Comparison of ENCODE assay signal across 17 mouse cellular contexts in genomic region chr15:63924484-63924883, GRCm38 (mm10). TPM values are rescaled to one million over a fixed set of nuclear protein-coding genes. Genes with fewer than 3 reads are reported as not detected.
DNase-seq lines count a peak whose midpoint lies in the region; ATAC-seq and TF ChIP-seq lines count a peak whose summit lies in the region.
"Had no signal": no experiment of that assay in that cellular context is flagged by ENCODE, and none has a peak within 500 bp of the region (broad histone marks: within the 10 kb centered on the region; RNA-seq: fewer than 3 reads in every experiment).

No protein-coding gene starts in this region.

- H3K4me3 ChIP-seq in hindbrain, postnatal 0 days (ENCODE audit: low read length), result no peak overlapping the region
- H3K4me3 ChIP-seq in hindbrain, embryonic 14.5 days (replicated peaks; ENCODE audit: low read length), result no peak overlapping the region
- no peak overlapping the region for H3K4me3 ChIP-seq in midbrain, embryonic 16.5 days (ENCODE audit: low read depth, low read length)
- no peak overlapping the region for H3K4me3 ChIP-seq in midbrain, embryonic 15.5 days
- H3K4me3 ChIP-seq in stomach, postnatal 0 days (ENCODE audit: low read depth, low read length), result no peak overlapping the region
- H3K4me3 ChIP-seq: heart, embryonic 13.5 days; hindbrain, embryonic 10.5 days; left cerebral cortex, adult 2 months; limb, embryonic 12.5 days; midbrain, embryonic 12.5 days; neural tube, embryonic 13.5 days had no signal

- H3K27ac ChIP-seq in hindbrain, postnatal 0 days, result no peak overlapping the region
- no peak overlapping the region for H3K27ac ChIP-seq in hindbrain, embryonic 14.5 days
- no peak overlapping the region for H3K27ac ChIP-seq in midbrain, embryonic 16.5 days (ENCODE audit: low read length)
- H3K27ac ChIP-seq in midbrain, embryonic 15.5 days, result no peak overlapping the region
- no peak overlapping the region for H3K27ac ChIP-seq in stomach, postnatal 0 days (replicated peaks)
- H3K27ac ChIP-seq: heart, embryonic 13.5 days; hindbrain, embryonic 10.5 days; left cerebral cortex, adult 2 months; limb, embryonic 12.5 days; midbrain, embryonic 12.5 days; neural tube, embryonic 13.5 days had no signal

- no peaks in the 10 kb centered on the region for H3K27me3 ChIP-seq in hindbrain, postnatal 0 days (ENCODE audit: insufficient read depth, low read length)
- no peaks in the 10 kb centered on the region for H3K27me3 ChIP-seq in hindbrain, embryonic 14.5 days (ENCODE audit: control insufficient read depth, insufficient read depth, low read length)
- H3K27me3 ChIP-seq in midbrain, embryonic 16.5 days (ENCODE audit: control insufficient read depth, insufficient read depth, low read depth, low read length), result no peaks in the 10 kb centered on the region
- no peaks in the 10 kb centered on the region for H3K27me3 ChIP-seq in midbrain, embryonic 15.5 days (replicated peaks)
- no peaks in the 10 kb centered on the region for H3K27me3 ChIP-seq in stomach, postnatal 0 days (ENCODE audit: control insufficient read depth, insufficient read depth, low read length)
- H3K27me3 ChIP-seq: heart, embryonic 13.5 days; limb, embryonic 12.5 days; midbrain, embryonic 12.5 days; neural tube, embryonic 13.5 days had no signal

- no peak for TF ChIP-seq CTCF in hindbrain, postnatal 0 days (IDR thresholded peaks at IDR 0.05; ENCODE audit: low read depth)
- no peak for TF ChIP-seq CTCF in stomach, postnatal 0 days (IDR thresholded peaks at IDR 0.05; ENCODE audit: low read depth)

- DNase-seq in hindbrain, postnatal 0 days (ENCODE audit: low spot score), result no peak
- DNase-seq in hindbrain, embryonic 14.5 days (ENCODE audit: low spot score), result no peak
- peak; percentile 14 for DNase-seq in adrenal gland, postnatal 14 days
- DNase-seq in naive thymus-derived CD4-positive, alpha-beta T cell, adult 2 months (ENCODE audit: low read depth), result peak; percentile 11
- DNase-seq in stomach, postnatal 0 days (ENCODE audit: low spot score), result no peak
- DNase-seq: gastrocnemius, postnatal 14 days had no signal

- WGBS in hindbrain, postnatal 0 days, result 84% methylated on average over 1 of the region's 1 CpGs
- WGBS in hindbrain, embryonic 14.5 days, result 100% methylated on average over 1 of the region's 1 CpGs
- WGBS in midbrain, embryonic 16.5 days, result 92% methylated on average over 1 of the region's 1 CpGs
- 89% methylated on average over 1 of the region's 1 CpGs for WGBS in midbrain, embryonic 15.5 days
- 91% methylated on average over 1 of the region's 1 CpGs for WGBS in stomach, postnatal 0 days

- peak; percentile 38; the same call in 1 of the 2 replicates for ATAC-seq in hindbrain, postnatal 0 days
- ATAC-seq in hindbrain, embryonic 14.5 days (ENCODE audit: low FRiP score), result no peak
- ATAC-seq in midbrain, embryonic 16.5 days, result 0 out of 2 replicates have a peak, but pooled peaks have one; percentile 9
- no peak for ATAC-seq in midbrain, embryonic 15.5 days (replicated peaks)
- ATAC-seq in stomach, postnatal 0 days (ENCODE audit: low FRiP score, low TSS enrichment), result no peak
- ATAC-seq: intestine, postnatal 0 days had no signal

- no peaks in the 10 kb centered on the region for H3K4me1 ChIP-seq in hindbrain, postnatal 0 days (ENCODE audit: insufficient read depth, low read length)
- H3K4me1 ChIP-seq in hindbrain, embryonic 14.5 days (replicated peaks; ENCODE audit: control insufficient read depth, insufficient read depth, low read length), result no peaks in the 10 kb centered on the region
- H3K4me1 ChIP-seq in midbrain, embryonic 16.5 days (ENCODE audit: control insufficient read depth, insufficient read depth, low read length), result no peaks in the 10 kb centered on the region
- no peaks in the 10 kb centered on the region for H3K4me1 ChIP-seq in midbrain, embryonic 15.5 days
- no peaks in the 10 kb centered on the region for H3K4me1 ChIP-seq in stomach, postnatal 0 days (replicated peaks; ENCODE audit: control insufficient read depth, insufficient read depth)
- H3K4me1 ChIP-seq: heart, embryonic 13.5 days; hindbrain, embryonic 10.5 days; limb, embryonic 12.5 days; midbrain, embryonic 12.5 days; neural tube, embryonic 13.5 days had no signal

- H3K4me2 ChIP-seq in hindbrain, postnatal 0 days (ENCODE audit: low read depth, low read length), result no peak overlapping the region
- no peak overlapping the region for H3K4me2 ChIP-seq in hindbrain, embryonic 14.5 days (replicated peaks)
- H3K4me2 ChIP-seq in midbrain, embryonic 16.5 days (ENCODE audit: low read length), result no peak overlapping the region
- H3K4me2 ChIP-seq in midbrain, embryonic 15.5 days, result no peak overlapping the region
- H3K4me2 ChIP-seq in stomach, postnatal 0 days (replicated peaks; ENCODE audit: low read depth), result no peak overlapping the region
- H3K4me2 ChIP-seq: heart, embryonic 13.5 days; limb, embryonic 12.5 days; midbrain, embryonic 12.5 days; neural tube, embryonic 13.5 days had no signal

- H3K9me3 ChIP-seq in hindbrain, postnatal 0 days (ENCODE audit: low read length), result no peaks in the 10 kb centered on the region
- H3K9me3 ChIP-seq in hindbrain, embryonic 14.5 days (ENCODE audit: control insufficient read depth, low read length), result no peaks in the 10 kb centered on the region
- no peaks in the 10 kb centered on the region for H3K9me3 ChIP-seq in midbrain, embryonic 16.5 days (replicated peaks; ENCODE audit: control insufficient read depth, low read length, poor library complexity, severe bottlenecking)
- H3K9me3 ChIP-seq in midbrain, embryonic 15.5 days, result no peaks in the 10 kb centered on the region
- H3K9me3 ChIP-seq in stomach, postnatal 0 days (ENCODE audit: control insufficient read depth, low read length), result no peaks in the 10 kb centered on the region
- H3K9me3 ChIP-seq: heart, embryonic 13.5 days; hindbrain, embryonic 10.5 days; limb, embryonic 12.5 days; midbrain, embryonic 12.5 days; neural tube, embryonic 13.5 days had no signal

- TF ChIP-seq EP300 in stomach, postnatal 0 days (optimal IDR thresholded peaks at IDR 0.05), result no peak

- H3K36me3 ChIP-seq in hindbrain, postnatal 0 days (ENCODE audit: insufficient read depth, low read length), result peaks cover 4% of the 10 kb centered on the region; the same call in 1 of the 2 replicates
- peaks cover 13% of the 10 kb centered on the region for H3K36me3 ChIP-seq in hindbrain, embryonic 14.5 days (replicated peaks; ENCODE audit: control insufficient read depth, insufficient read depth)
- H3K36me3 ChIP-seq in midbrain, embryonic 16.5 days (ENCODE audit: control insufficient read depth, insufficient read depth, low read length), result no peaks in the 10 kb centered on the region
- H3K36me3 ChIP-seq in midbrain, embryonic 15.5 days (replicated peaks), result 0 out of 2 replicates have a peak, but pooled peaks cover 5% of the 10 kb centered on the region
- no peaks in the 10 kb centered on the region for H3K36me3 ChIP-seq in stomach, postnatal 0 days (ENCODE audit: control insufficient read depth, insufficient read depth, low read length)

- H3K9ac ChIP-seq in hindbrain, postnatal 0 days (replicated peaks; ENCODE audit: low read length), result no peak overlapping the region
- no peak overlapping the region for H3K9ac ChIP-seq in hindbrain, embryonic 14.5 days
- H3K9ac ChIP-seq in midbrain, embryonic 16.5 days (ENCODE audit: low read depth, low read length), result no peak overlapping the region
- no peak overlapping the region for H3K9ac ChIP-seq in midbrain, embryonic 15.5 days
- no peak overlapping the region for H3K9ac ChIP-seq in stomach, postnatal 0 days (ENCODE audit: low read length)
- H3K9ac ChIP-seq: heart, embryonic 13.5 days; limb, embryonic 12.5 days; midbrain, embryonic 12.5 days; neural tube, embryonic 13.5 days had no signal

RNA-seq across cellular contexts. Expression of gene Gsdmc4, which starts 12.4 kb away (rescaled TPM):
- total RNA-seq in hindbrain, postnatal 0 days (2014; rRNA removed), result not detected in 2 replicates
- not detected in 2 replicates for polyA plus RNA-seq in hindbrain, postnatal 0 days (2015; fragmentation: Nextera tagmentation; extraction: Ambion mirVana)
- polyA plus RNA-seq in hindbrain, embryonic 14.5 days (2014; fragmentation: Nextera tagmentation; extraction: Ambion mirVana), result not detected in 2 replicates
- not detected in 2 replicates for polyA plus RNA-seq in midbrain, embryonic 16.5 days (2015; fragmentation: Nextera tagmentation; extraction: Ambion mirVana)
- polyA plus RNA-seq in midbrain, embryonic 15.5 days (2015; fragmentation: Nextera tagmentation; extraction: Ambion mirVana), result 0.11 TPM in 1 of 2 replicates, not detected in the other
- not detected in 2 replicates for total RNA-seq in adrenal gland, postnatal 14 days (2021)
- polyA plus RNA-seq in stomach, postnatal 0 days (2015; fragmentation: Nextera tagmentation; extraction: Ambion mirVana), result 1.8 and 1.9 TPM in 2 replicates
- total RNA-seq: gastrocnemius, postnatal 14 days; left cerebral cortex, adult 2 months had no signal
- polyA plus RNA-seq: heart, embryonic 13.5 days; hindbrain, embryonic 10.5 days; limb, embryonic 12.5 days; liver, embryonic 16.5 days; midbrain, embryonic 12.5 days; neural tube, embryonic 13.5 days; spleen, adult 2 months had no signal

RNA-seq across cellular contexts. Expression of gene Gsdmc3, which starts 46.1 kb away (rescaled TPM):
- not detected in 2 replicates for total RNA-seq in hindbrain, postnatal 0 days (2014; rRNA removed)
- polyA plus RNA-seq in hindbrain, postnatal 0 days (2015; fragmentation: Nextera tagmentation; extraction: Ambion mirVana), result not detected in 2 replicates
- not detected in 2 replicates for polyA plus RNA-seq in hindbrain, embryonic 14.5 days (2014; fragmentation: Nextera tagmentation; extraction: Ambion mirVana)
- polyA plus RNA-seq in midbrain, embryonic 16.5 days (2015; fragmentation: Nextera tagmentation; extraction: Ambion mirVana), result not detected in 2 replicates
- not detected in 2 replicates for polyA plus RNA-seq in midbrain, embryonic 15.5 days (2015; fragmentation: Nextera tagmentation; extraction: Ambion mirVana)
- total RNA-seq in adrenal gland, postnatal 14 days (2021), result not detected in 2 replicates
- 0.78 and 1.4 TPM in 2 replicates for polyA plus RNA-seq in stomach, postnatal 0 days (2015; fragmentation: Nextera tagmentation; extraction: Ambion mirVana)
- total RNA-seq: gastrocnemius, postnatal 14 days; left cerebral cortex, adult 2 months had no signal
- polyA plus RNA-seq: heart, embryonic 13.5 days; hindbrain, embryonic 10.5 days; limb, embryonic 12.5 days; liver, embryonic 16.5 days; midbrain, embryonic 12.5 days; neural tube, embryonic 13.5 days; spleen, adult 2 months had no signal

Comparison
In these comparisons a context has a peak if more than half of its experiments do, and no peak if none do; other contexts are left out.
1. ATAC-seq: peak in hindbrain, postnatal 0 days (single experiment) and midbrain, embryonic 16.5 days (single experiment); none in hindbrain, embryonic 14.5 days (single experiment), midbrain, embryonic 15.5 days (single experiment) and stomach, postnatal 0 days (single experiment).
2. DNase-seq: peak in adrenal gland, postnatal 14 days (single experiment) and naive thymus-derived CD4-positive, alpha-beta T cell, adult 2 months (single experiment); none in hindbrain, postnatal 0 days (single experiment), hindbrain, embryonic 14.5 days (single experiment) and stomach, postnatal 0 days (single experiment).